Mouse (Mus musculus) limb, embryonic 15.5 days (tissue): ENCODE measurements around the gene Cep70. TPM values are rescaled to one million over a fixed set of nuclear protein-coding genes. Genes with fewer than 3 reads are reported as not detected.

ENCODE experiments used
- ATAC-seq: fragments of 200-750 bp; cut with Nextera tagmentation; 2 replicates; pipeline ENCODE4 v1.8.0; 2017; ENCODE audit warnings: low read depth, moderate TSS enrichment; ENCODE audit not compliant: insufficient number of reproducible peaks, low FRiP score, low TSS enrichment
- H3K27ac ChIP-seq: fragments of 300-500 bp; sonication (generic); 2 replicates; pipeline ENCODE4 v1.5.1; 2015; ENCODE audit warnings: moderate library complexity, mild to moderate bottlenecking, inconsistent platforms
- H3K27me3 ChIP-seq: fragments of 300-500 bp; sonication (generic); 2 replicates; pipeline ENCODE4 v1.6.1; 2015; ENCODE audit warnings: inconsistent platforms
- H3K36me3 ChIP-seq: fragments of 300-500 bp; sonication (generic); 2 replicates; pipeline ENCODE4 v1.6.1; 2015; ENCODE audit warnings: inconsistent platforms
- H3K4me1 ChIP-seq: fragments of 300-500 bp; sonication (generic); 2 replicates; pipeline ENCODE4 v1.6.1; 2015; ENCODE audit warnings: inconsistent platforms
- H3K4me2 ChIP-seq: fragments of 300-500 bp; sonication (generic); 2 replicates; pipeline ENCODE4 v1.6.1; 2015; ENCODE audit warnings: mild to moderate bottlenecking, inconsistent platforms
- H3K4me3 ChIP-seq: fragments of 300-500 bp; sonication (generic); 2 replicates; pipeline ENCODE4 v1.5.1; 2015; ENCODE audit warnings: mild to moderate bottlenecking, inconsistent platforms
- H3K9ac ChIP-seq: fragments of 300-500 bp; sonication (generic); 2 replicates; pipeline ENCODE4 v1.6.1; 2015; ENCODE audit warnings: inconsistent platforms
- H3K9me3 ChIP-seq: fragments of 300-500 bp; sonication (generic); 2 replicates; pipeline ENCODE4 v1.6.1; 2016; ENCODE audit warnings: inconsistent platforms
- WGBS: fragments of 180-500 bp; shearing (Covaris S2); methylation state at CpG from one replicate; pipeline ENCODE4 v1.1.7; 2015; 5-methylcytosine and 5-hydroxymethylcytosine counted together
- polyA plus RNA-seq: library from polyadenylated mRNA; unstranded; fragments of >200 nt; fragmentation: Nextera tagmentation; extraction: Ambion mirVana; gene quantifications from 2 replicates; pipeline ENCODE4 v1.2.1, GENCODE M21; 2015

Cep70 gene
- polyA plus RNA-seq, 1 experiment from 2014 or later, result 22.8 TPM

DNA sequence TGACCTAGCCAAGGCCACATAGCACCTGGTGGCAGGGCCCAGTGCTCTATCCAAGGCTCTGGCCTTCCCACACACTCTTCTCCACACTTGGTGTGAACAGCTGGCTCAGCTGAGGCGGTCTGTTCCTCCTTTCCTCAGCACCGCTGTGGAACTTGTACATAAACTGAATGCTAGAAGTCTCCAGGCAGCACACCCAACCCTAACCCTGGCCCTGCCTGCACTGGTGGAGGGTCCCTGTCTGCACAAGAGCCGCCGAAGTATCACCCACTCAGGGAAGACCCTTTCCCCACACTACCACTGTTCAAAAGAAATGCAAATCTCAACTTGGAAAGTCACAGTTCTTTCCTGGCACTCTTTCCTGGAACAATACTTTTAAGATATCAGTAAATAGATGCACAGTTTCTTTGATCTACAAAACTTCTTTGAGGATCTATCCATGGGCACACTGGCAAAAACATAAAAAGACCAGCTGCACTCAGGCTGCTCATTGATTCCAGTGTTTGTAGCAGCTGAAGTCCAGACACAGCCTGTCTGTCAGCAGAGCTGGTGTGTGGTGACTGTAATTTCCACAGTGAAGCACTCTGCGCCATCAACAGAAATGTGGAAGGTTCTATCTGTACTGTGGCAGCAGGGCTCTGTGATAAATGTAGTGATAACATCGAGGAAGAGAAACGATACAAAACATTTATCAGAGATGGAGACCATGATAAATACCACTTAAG lies 82.2 kb downstream of the Cep70 start:
- WGBS, result 79% methylated on average over 7 of the region's 7 CpGs

GRCm38 (mm10) chr9:99325961-99326360 lies 82.8 kb downstream of the Cep70 start:
- no peak for ATAC-seq
- no peak overlapping the region for H3K4me2 ChIP-seq
- H3K9ac ChIP-seq, result no peak overlapping the region
- no peak overlapping the region for H3K27ac ChIP-seq
- H3K36me3 ChIP-seq, result no peaks in the 10 kb centered on the region
- H3K27me3 ChIP-seq, result no peaks in the 10 kb centered on the region
- H3K4me1 ChIP-seq, result no peaks in the 10 kb centered on the region
- H3K4me3 ChIP-seq, result no peak overlapping the region
- 57% methylated on average over 4 of the region's 4 CpGs for WGBS
- no peaks in the 10 kb centered on the region for H3K9me3 ChIP-seq

More for the DNA sequence above, 82.2 kb downstream of the Cep70 start:
- H3K4me1 ChIP-seq, result no peaks in the 10 kb centered on the region
- H3K27me3 ChIP-seq, result no peaks in the 10 kb centered on the region
- no peaks in the 10 kb centered on the region for H3K36me3 ChIP-seq
- no peak for ATAC-seq
- H3K27ac ChIP-seq, result no peak overlapping the region; the same call in 1 of the 2 replicates
- H3K4me2 ChIP-seq, result no peak overlapping the region
- no peak overlapping the region for H3K4me3 ChIP-seq
- H3K9me3 ChIP-seq, result no peaks in the 10 kb centered on the region
- H3K9ac ChIP-seq, result no peak overlapping the region

- H3K27ac ChIP-seq, result no peak overlapping the region
- no peaks in the 10 kb centered on the region for H3K36me3 ChIP-seq
- no peak for ATAC-seq
- H3K4me3 ChIP-seq, result no peak overlapping the region
- H3K4me2 ChIP-seq, result no peak overlapping the region
- no peak overlapping the region for H3K9ac ChIP-seq
- 60% methylated on average over 4 of the region's 4 CpGs for WGBS
- H3K4me1 ChIP-seq, result no peaks in the 10 kb centered on the region
- H3K27me3 ChIP-seq, result no peaks in the 10 kb centered on the region
- H3K9me3 ChIP-seq, result no peaks in the 10 kb centered on the region
Measured at GRCm38 (mm10) chr9:99326881-99327280, 83.7 kb downstream of the Cep70 start.

DNA sequence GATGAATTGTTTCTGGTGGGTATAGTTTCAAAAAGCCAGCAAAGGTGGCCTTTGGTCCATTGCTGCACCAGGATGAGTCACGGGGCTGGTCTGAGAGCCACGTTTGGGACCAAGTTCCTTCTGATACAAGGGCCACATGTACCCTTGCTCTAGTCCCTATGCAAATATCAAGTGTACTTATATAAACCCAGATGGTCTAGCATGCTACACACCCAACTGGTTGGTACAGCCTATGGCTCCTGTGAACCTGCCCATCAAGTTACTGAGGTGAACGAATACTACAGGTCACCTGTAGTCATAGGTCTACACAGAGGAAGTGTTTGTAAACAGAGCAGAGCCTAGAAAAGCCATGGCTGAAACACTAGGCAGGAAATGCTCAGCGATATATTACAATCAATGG lies 93.4 kb downstream of the Cep70 start:
- Histone ChIP-seq H3K27ac (no peak overlapping the region), H3K4me2 (no peak overlapping the region), H3K4me1 (peaks cover 2% of the 10 kb centered on the region; the same call in 1 of the 2 replicates), H3K27me3 (no peaks in the 10 kb centered on the region), H3K9me3 (no peaks in the 10 kb centered on the region), H3K36me3 (no peaks in the 10 kb centered on the region), H3K9ac (no peak overlapping the region), H3K4me3 (no peak overlapping the region)
- ATAC-seq, result no peak
- 85% methylated on average over 4 of the region's 4 CpGs for WGBS

GRCm38 (mm10) chr9:99338293-99338692 lies 95.1 kb downstream of the Cep70 start:
- H3K27me3 ChIP-seq, result no peaks in the 10 kb centered on the region
- H3K4me1 ChIP-seq, result peaks cover 2% of the 10 kb centered on the region; the same call in 1 of the 2 replicates
- H3K4me3 ChIP-seq, result no peak overlapping the region
- 67% methylated on average over 1 of the region's 1 CpGs for WGBS
- no peak overlapping the region for H3K4me2 ChIP-seq
- ATAC-seq, result no peak
- H3K27ac ChIP-seq, result no peak overlapping the region
- no peaks in the 10 kb centered on the region for H3K36me3 ChIP-seq
- H3K9ac ChIP-seq, result no peak overlapping the region
- no peaks in the 10 kb centered on the region for H3K9me3 ChIP-seq

DNA sequence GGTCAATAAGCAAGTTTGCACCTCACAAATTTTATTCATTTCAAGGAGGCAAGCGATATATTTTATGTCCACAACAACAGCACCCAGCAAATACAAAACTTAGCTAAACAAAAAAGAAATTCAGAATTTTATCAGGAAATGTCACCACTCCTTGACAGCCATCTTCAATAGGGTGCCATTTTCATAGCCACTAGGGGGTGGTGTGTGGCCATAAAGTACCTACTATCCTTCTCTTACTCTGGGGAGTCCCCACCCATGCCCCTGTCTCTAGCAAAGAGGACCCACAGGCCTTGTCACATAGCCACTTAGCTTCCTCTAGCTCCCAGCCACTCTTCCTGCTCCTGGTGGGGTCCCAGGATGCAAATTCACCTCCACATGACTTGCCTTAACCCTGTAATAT lies 96.0 kb downstream of the Cep70 start:
- 84% methylated on average over 1 of the region's 1 CpGs for WGBS
- ATAC-seq, result no peak
- Histone ChIP-seq H3K9me3 (no peaks in the 10 kb centered on the region), H3K4me2 (no peak overlapping the region), H3K27ac (no peak overlapping the region), H3K4me1 (peaks cover 2% of the 10 kb centered on the region; the same call in 1 of the 2 replicates), H3K9ac (no peak overlapping the region), H3K27me3 (no peaks in the 10 kb centered on the region), H3K36me3 (no peaks in the 10 kb centered on the region), H3K4me3 (no peak overlapping the region)

DNA sequence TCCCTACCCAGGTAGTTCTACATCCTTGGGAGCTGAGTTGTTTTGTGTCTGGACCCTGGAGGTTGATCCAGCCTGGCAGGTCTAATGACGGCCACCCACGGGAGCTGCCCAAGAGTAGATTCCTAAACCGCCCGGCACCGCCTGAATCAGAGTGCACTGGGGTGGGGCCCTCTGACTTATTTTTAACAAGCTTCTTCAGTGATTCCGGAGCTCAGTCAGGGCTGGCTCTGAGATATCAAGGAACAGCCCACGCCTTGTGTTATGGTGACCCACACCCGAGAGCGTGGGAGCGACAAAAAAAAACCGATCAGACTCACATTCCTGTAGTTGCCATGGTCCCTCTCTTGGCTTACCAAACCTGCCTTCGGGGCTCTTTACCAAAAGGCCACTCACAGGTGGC lies 97.0 kb downstream of the Cep70 start:
- Histone ChIP-seq H3K27me3 (no peaks in the 10 kb centered on the region), H3K9me3 (no peaks in the 10 kb centered on the region), H3K4me2 (no peak overlapping the region), H3K4me1 (peaks cover 2% of the 10 kb centered on the region; the same call in 1 of the 2 replicates), H3K4me3 (no peak overlapping the region), H3K9ac (no peak overlapping the region), H3K36me3 (no peaks in the 10 kb centered on the region), H3K27ac (no peak overlapping the region)
- ATAC-seq, result no peak
- 75% methylated on average over 12 of the region's 12 CpGs for WGBS

DNA sequence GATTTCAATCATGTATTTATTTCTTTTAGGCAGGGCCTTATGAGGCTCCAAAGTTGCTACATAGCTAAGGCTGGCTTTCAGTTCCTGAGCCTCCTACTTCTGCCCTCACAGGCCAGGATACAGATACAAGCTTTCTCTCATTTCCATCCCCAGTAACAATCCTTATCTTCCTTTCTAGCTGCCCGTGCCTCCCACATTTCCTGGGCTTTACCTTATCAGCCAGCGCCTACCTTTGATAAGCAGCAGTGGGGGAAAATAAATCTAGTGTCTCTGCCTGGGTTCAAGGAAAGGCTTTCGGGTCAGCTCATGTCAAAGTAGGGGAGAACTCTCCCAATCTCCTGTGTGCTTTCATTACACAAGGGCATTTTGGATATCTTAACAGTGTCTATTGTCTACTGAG lies 98.4 kb downstream of the Cep70 start:
- ATAC-seq, result no peak
- Histone ChIP-seq H3K4me3 (no peak overlapping the region), H3K4me1 (peaks cover 2% of the 10 kb centered on the region; the same call in 1 of the 2 replicates), H3K9ac (no peak overlapping the region), H3K4me2 (no peak overlapping the region), H3K36me3 (no peaks in the 10 kb centered on the region), H3K27me3 (no peaks in the 10 kb centered on the region), H3K9me3 (no peaks in the 10 kb centered on the region), H3K27ac (no peak overlapping the region)
- 77% methylated on average over 3 of the region's 3 CpGs for WGBS

DNA sequence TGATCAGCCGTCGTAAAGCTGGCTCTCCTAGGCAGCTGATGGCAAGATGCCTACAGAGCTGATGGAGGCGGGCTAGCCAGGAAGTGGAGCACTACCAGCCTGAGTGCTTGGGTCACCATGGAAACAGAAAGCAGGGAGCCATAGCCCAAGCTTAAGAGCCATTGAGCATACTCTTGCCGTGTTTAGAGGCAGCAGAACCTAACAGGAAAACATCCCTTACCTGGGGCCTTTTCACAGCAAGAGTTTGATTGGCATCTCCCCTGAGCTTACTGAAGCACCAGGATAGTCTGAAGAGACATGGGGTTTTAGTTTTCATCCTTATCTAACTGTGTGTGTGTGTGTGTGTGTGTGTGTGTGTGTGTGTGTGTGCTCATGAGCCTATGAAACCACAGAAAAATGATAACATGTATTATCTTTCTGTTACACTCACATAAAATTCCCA lies 102.2 kb downstream of the Cep70 start:
- no peak overlapping the region for H3K9ac ChIP-seq
- no peak overlapping the region for H3K4me2 ChIP-seq
- no peaks in the 10 kb centered on the region for H3K36me3 ChIP-seq
- 31% methylated on average over 4 of the region's 4 CpGs for WGBS
- H3K4me3 ChIP-seq, result no peak overlapping the region
- no peaks in the 10 kb centered on the region for H3K9me3 ChIP-seq
- H3K27ac ChIP-seq, result no peak overlapping the region
- no peaks in the 10 kb centered on the region for H3K27me3 ChIP-seq
- no peaks in the 10 kb centered on the region for H3K4me1 ChIP-seq
- no peak for ATAC-seq

Other genes with a start within 250 kb of the Cep70 start
- gene Gm1123, start 207.7 kb upstream of the Cep70 start, polyA plus RNA-seq, result not detected in 2 replicates
- 1.8 and 2.1 TPM in 2 replicates for gene Pik3cb, start 102.7 kb upstream of the Cep70 start, polyA plus RNA-seq
- gene Faiml, start 6.1 kb upstream of the Cep70 start, polyA plus RNA-seq, result not detected in 2 replicates
- gene Esyt3, start 115.2 kb downstream of the Cep70 start, polyA plus RNA-seq, result 1.6 and 2.3 TPM in 2 replicates
- 25.3 and 27.7 TPM in 2 replicates for gene Mras, start 194.0 kb downstream of the Cep70 start, polyA plus RNA-seq
- gene Nme9, start 208.1 kb downstream of the Cep70 start, polyA plus RNA-seq, result not detected in 2 replicates